Mouse (Mus musculus) stomach, postnatal 0 days (tissue): ENCODE measurements around the gene Mgll. TPM values are rescaled to one million over a fixed set of nuclear protein-coding genes. Genes with fewer than 3 reads are reported as not detected.

Experiments used
- ATAC-seq: fragments of 200-750 bp; cut with Nextera tagmentation; 2 replicates; pipeline ENCODE4 v1.8.0; 2017; ENCODE audit not compliant: low FRiP score, low TSS enrichment
- DNase-seq: peaks from one replicate; pipeline ENCODE4 v3.0.0-alpha.2; 2016; ENCODE audit warnings: low spot score
- H3K27ac ChIP-seq: fragments of 300-500 bp; sonication (generic); replicated peaks from 2 replicates; pipeline ENCODE4 v1.5.1; 2014; ENCODE audit warnings: mild to moderate bottlenecking, control low read depth
- H3K27me3 ChIP-seq: fragments of 300-500 bp; sonication (generic); 2 replicates; pipeline ENCODE4 v1.6.1; 2014; ENCODE audit warnings: low read length; ENCODE audit not compliant: control insufficient read depth, insufficient read depth
- H3K36me3 ChIP-seq: fragments of 300-500 bp; sonication (generic); 2 replicates; pipeline ENCODE4 v1.6.1; 2014; ENCODE audit warnings: low read length, mixed read lengths; ENCODE audit not compliant: control insufficient read depth, insufficient read depth
- H3K4me1 ChIP-seq: fragments of 300-500 bp; sonication (generic); replicated peaks from 2 replicates; pipeline ENCODE4 v1.6.1; 2014; ENCODE audit warnings: antibody characterized with exemption; ENCODE audit not compliant: control insufficient read depth, insufficient read depth
- H3K4me2 ChIP-seq: fragments of 300-500 bp; sonication (generic); replicated peaks from 2 replicates; pipeline ENCODE4 v1.6.1; 2014; ENCODE audit warnings: low read depth, mild to moderate bottlenecking, control low read depth, moderate library complexity
- H3K4me3 ChIP-seq: fragments of 300-500 bp; sonication (generic); 2 replicates; pipeline ENCODE4 v1.5.1; 2014; ENCODE audit warnings: low read depth, low read length, control low read depth
- H3K9ac ChIP-seq: fragments of 300-500 bp; sonication (generic); 2 replicates; pipeline ENCODE4 v1.6.1; 2014; ENCODE audit warnings: mild to moderate bottlenecking, low read length, control low read depth, mixed read lengths
- H3K9me3 ChIP-seq: fragments of 300-500 bp; sonication (generic); 2 replicates; pipeline ENCODE4 v1.6.1; 2016; ENCODE audit warnings: low read length; ENCODE audit not compliant: control insufficient read depth
- CTCF ChIP-seq: IDR thresholded peaks from 2 replicates; pipeline ENCODE4 v1.5.1; 2016; ENCODE audit warnings: antibody characterized with exemption, low read depth, mild to moderate bottlenecking, moderate library complexity
- EP300 ChIP-seq: optimal IDR thresholded peaks from 2 replicates; pipeline ENCODE3; 2016; ENCODE audit warnings: antibody characterized with exemption
- WGBS: fragments of 180-500 bp; shearing (Covaris S2); extraction: QIAGEN DNeasy Blood & Tissue Kit; methylation state at CpG from one replicate; pipeline ENCODE4 v1.1.7; 2014; 5-methylcytosine and 5-hydroxymethylcytosine counted together
- polyA plus RNA-seq: library from polyadenylated mRNA; unstranded; fragments of >200 nt; fragmentation: Nextera tagmentation; extraction: Ambion mirVana; gene quantifications from 2 replicates; pipeline ENCODE4 v1.2.1, GENCODE M21; 2015

Mgll gene
- polyA plus RNA-seq, 1 experiment from 2014 or later, result 117 TPM

DNA sequence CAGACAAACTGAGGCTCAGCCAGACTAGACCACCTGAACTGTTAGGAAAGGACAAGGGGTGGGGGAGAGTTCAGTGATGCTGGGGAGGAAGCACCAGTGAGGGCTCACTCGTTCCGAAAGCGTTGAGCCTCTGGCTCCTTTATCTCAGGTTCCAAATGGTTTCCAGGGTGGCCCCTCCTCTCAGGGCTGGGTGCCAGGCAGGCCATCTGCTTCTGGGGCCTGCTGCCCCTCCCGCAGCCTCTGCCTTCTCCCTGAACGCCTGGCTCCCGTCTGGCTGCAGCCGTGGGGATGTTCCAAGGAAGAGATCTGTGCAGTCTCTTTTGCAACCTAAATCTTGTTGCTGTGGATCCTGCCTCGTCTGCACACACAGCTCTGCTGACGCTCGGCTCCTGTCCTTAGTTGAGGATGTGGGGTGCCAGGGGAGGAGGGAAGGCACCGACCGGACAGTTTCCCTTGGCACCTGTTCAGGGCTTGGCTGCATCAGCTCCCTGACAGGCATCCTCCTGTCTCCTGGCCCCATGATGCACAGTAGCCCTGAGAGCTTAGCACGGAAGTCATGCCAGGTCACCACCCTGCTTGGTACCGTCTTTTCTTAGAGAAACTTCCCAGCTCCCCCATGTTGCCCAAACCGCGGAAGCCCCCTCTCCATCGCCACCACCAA is 35.7 kb downstream of the Mgll start:
- peaks cover 31% of the 10 kb centered on the region for H3K4me1 ChIP-seq
- H3K9ac ChIP-seq, result 0 out of 2 replicates have a peak overlapping the region, but pooled peaks have one; percentile 13
- TF ChIP-seq EP300, result no peak
- peak overlapping the region; percentile 78 for H3K27ac ChIP-seq
- H3K4me3 ChIP-seq, result no peak overlapping the region
- 32% methylated on average over 17 of the region's 17 CpGs for WGBS
- no peaks in the 10 kb centered on the region for H3K9me3 ChIP-seq
- H3K27me3 ChIP-seq, result no peaks in the 10 kb centered on the region
- no peaks in the 10 kb centered on the region for H3K36me3 ChIP-seq
- peak overlapping the region; percentile 20; the same call in 1 of the 2 replicates for H3K4me2 ChIP-seq
- DNase-seq, result peak; percentile 75
- ATAC-seq, result peak; percentile 57

DNA sequence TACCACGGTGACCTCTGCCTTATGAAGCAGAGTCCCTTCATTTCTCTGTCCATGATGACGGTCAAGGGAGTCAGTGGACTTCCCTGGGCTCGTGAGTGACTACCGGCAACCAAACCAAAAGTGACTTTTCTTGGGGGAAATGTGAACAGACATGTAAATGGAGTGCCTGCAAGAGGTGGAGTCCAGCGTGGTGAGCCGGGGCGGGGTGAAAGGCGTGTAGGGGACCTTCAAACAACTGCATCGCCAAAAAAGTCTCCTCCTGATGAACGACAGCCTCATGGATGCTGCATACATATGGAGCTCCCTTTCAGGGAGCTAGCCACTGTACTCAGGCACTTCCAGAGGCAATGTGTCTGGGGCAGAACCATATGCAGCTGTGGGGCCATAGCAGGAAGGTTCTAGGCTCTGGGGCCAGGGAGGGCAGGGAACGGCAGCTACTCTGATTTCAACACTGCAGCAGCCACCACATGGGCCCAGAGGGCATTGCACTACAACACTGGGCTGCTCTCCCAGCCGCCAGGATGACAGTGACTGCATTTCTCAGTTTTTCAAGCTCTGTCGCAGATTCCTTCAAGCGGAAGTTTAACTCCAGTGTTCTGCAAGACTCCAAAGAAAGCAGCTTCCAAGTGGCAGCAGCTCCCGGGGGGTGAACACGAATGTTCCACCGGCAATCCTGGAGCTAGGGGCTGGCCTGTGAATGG is 36.9 kb downstream of the Mgll start:
- DNase-seq, result no peak

GRCm38 (mm10) chr6:88761684-88762439 is 37.6 kb downstream of the Mgll start:
- WGBS, result 60% methylated on average over 17 of the region's 17 CpGs

More for the DNA sequence above, 36.9 kb downstream of the Mgll start:
- no peaks in the 10 kb centered on the region; the same call in 1 of the 2 replicates for H3K36me3 ChIP-seq
- no peak overlapping the region for H3K4me3 ChIP-seq
- no peak for TF ChIP-seq EP300
- peak; percentile 44 for TF ChIP-seq CTCF
- 64% methylated on average over 17 of the region's 17 CpGs for WGBS
- no peak overlapping the region for H3K9ac ChIP-seq
- 0 out of 2 replicates have a peak overlapping the region, but pooled peaks have one; percentile 35 for H3K27ac ChIP-seq
- no peak for ATAC-seq
- H3K4me1 ChIP-seq, result peaks cover 31% of the 10 kb centered on the region
- H3K9me3 ChIP-seq, result no peaks in the 10 kb centered on the region
- no peaks in the 10 kb centered on the region for H3K27me3 ChIP-seq
- no peak overlapping the region for H3K4me2 ChIP-seq

DNA sequence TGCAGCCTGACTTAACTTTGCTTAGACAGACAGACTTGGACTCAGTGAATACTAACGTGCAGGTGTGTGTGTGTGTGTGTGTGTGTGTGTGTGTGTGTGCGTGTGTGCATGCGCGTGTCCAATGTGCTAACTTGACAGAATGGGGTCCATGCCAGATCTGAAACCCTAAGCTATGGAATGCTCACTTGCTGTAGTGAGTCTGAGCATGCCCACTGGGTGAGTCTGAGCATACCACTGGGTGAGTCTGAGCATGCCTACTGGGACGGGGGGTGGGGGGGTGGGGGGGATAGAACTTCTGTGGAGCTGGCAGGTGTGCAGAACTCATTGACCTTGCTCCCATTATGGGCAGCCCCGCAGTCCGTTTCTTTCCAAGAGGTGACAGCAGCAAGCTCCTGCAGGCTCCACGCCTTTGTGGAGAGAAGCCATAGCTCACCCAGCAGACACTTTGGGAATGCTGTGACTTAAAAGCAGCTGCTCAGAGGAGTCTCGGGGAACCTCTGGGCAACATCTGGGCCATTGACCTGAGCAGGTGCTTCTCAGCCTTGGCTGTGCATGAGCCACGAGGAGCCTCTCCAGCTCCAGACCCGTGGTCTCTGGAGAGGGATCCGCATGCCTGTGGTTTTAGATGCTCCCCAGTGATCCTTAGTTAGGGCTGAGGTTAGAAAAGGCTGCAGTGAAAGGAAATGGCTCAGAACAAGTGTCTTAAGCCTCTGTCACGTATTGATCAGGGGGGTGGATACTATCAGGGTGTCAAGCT is 38.4 kb downstream of the Mgll start:
- H3K4me3 ChIP-seq, result no peak overlapping the region
- DNase-seq (no peak), ATAC-seq (no peak)
- no peaks in the 10 kb centered on the region for H3K9me3 ChIP-seq
- TF ChIP-seq CTCF (no peak), EP300 (no peak)
- 48% methylated on average over 13 of the region's 13 CpGs for WGBS
- peak overlapping the region; percentile 67; the same call in 1 of the 2 replicates for H3K27ac ChIP-seq
- H3K27me3 ChIP-seq, result no peaks in the 10 kb centered on the region
- no peak overlapping the region for H3K9ac ChIP-seq
- peaks cover 27% of the 10 kb centered on the region for H3K4me1 ChIP-seq
- no peaks in the 10 kb centered on the region; the same call in 1 of the 2 replicates for H3K36me3 ChIP-seq
- no peak overlapping the region for H3K4me2 ChIP-seq

More at GRCm38 (mm10) chr6:88761684-88762439, 37.6 kb downstream of the Mgll start:
- H3K4me1 ChIP-seq, result peaks cover 27% of the 10 kb centered on the region
- H3K27me3 ChIP-seq, result no peaks in the 10 kb centered on the region
- TF ChIP-seq CTCF, result no peak
- no peak overlapping the region for H3K9ac ChIP-seq
- no peaks in the 10 kb centered on the region for H3K9me3 ChIP-seq
- H3K4me3 ChIP-seq, result no peak overlapping the region
- no peak overlapping the region for H3K4me2 ChIP-seq
- no peaks in the 10 kb centered on the region; the same call in 1 of the 2 replicates for H3K36me3 ChIP-seq
- ATAC-seq (no peak), DNase-seq (no peak)
- 0 out of 2 replicates have a peak overlapping the region, but pooled peaks have one; percentile 56 for H3K27ac ChIP-seq

- TF ChIP-seq CTCF (no peak), EP300 (no peak)
- Histone ChIP-seq H3K9ac (no peak overlapping the region), H3K9me3 (no peaks in the 10 kb centered on the region), H3K36me3 (no peaks in the 10 kb centered on the region; the same call in 1 of the 2 replicates), H3K4me2 (no peak overlapping the region), H3K4me3 (no peak overlapping the region), H3K27ac (peak overlapping the region; percentile 67; the same call in 1 of the 2 replicates), H3K4me1 (peaks cover 22% of the 10 kb centered on the region), H3K27me3 (no peaks in the 10 kb centered on the region)
- WGBS, result 75% methylated on average over 3 of the region's 3 CpGs
- ATAC-seq (peak; percentile 13; the same call in 1 of the 2 replicates), DNase-seq (no peak)
Measured at GRCm38 (mm10) chr6:88763518-88764077, 39.4 kb downstream of the Mgll start.
